Mouse (Mus musculus) kidney, postnatal 4 days (tissue): ENCODE results near the gene Osbp2.
A peak's percentile ranks its signal among the peaks of the same experiment; 100 is the strongest.

Experiments
- DNase-seq, 2 experiments: peaks; one replicate each; pipeline ENCODE4 v3.0.0; 2021; ENCODE audit warnings: mixed read lengths in 2 of 2

Gene Osbp2

DNA sequence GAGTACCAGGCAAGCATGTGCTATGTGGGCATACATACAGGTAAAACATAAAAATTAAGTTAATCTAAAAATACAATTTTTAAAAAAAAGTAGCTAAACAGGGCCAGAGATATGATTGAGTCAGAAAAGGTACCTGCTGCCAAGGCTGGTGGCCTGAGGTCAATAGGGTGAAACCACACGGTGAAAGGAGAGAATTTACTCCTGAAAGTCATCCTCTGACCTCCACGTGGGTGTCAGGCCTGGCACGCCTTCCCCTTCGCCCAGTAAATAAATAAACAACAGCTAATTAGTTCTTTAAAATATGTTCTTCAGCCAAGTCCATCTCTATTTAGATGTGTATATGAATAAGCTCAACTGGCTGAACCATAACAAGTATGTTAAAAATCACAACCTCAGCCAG lies 3.3 kb downstream of the Osbp2 start:
- no peak for DNase-seq

DNA sequence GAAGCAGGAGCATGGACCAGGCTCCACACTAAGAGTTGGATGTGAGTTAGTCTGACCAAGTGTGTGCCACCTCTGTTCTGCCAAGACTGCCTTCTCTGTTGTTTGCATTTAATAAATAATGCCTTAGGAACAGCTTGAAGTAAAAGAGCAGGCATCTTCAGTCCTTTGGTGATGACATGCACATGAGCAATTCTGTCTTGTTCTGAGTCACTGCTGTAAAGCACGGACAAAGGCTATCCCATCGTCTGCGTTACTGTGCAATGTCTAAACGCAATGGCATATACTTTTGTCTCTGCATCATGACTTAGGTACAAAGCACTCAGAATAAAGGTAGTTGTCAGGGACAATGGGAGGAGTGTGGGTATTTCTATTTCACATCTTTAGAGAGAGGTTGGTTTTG lies 3.9 kb downstream of the Osbp2 start:
- DNase-seq: no peak

DNA sequence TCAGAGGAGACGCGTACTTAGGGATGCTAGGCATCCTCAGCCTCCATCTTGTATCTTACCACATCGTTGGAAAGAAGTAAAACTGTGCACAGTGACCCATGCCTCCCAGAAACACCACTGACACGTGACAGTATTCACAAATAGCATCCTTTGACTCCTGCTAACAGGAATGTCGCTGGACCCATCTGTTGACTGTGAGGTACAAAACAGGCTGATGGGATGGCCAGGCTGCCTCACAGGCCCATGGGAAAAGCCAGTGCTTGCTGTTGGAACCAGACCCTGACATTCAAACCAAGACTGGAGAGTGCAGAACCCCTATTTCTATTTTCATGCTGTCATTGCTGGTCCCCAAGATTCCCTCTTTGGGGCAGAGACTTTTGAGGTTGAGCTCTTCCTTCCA lies 5.8 kb downstream of the Osbp2 start:
- DNase-seq: no peak

DNA sequence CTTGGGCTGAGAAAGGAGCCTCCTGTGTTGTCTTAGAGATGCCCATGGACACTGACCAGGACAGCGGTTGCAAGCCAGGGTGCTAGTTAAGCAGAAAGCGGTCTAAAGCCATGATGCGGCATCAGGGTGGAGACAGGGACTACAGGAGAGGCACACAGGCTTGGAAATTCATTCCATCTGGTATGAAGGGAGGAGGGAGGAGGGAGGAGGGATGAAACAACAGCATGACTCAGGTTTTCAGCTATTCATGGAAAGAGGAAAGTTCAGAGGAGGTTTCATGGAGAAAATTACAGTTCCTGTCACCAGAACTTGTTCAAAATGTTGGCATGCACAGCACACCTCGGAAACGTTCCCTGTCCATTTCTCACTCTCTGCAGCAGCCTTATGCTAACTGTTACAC lies 7.9 kb downstream of the Osbp2 start:
- DNase-seq: no peak

DNA sequence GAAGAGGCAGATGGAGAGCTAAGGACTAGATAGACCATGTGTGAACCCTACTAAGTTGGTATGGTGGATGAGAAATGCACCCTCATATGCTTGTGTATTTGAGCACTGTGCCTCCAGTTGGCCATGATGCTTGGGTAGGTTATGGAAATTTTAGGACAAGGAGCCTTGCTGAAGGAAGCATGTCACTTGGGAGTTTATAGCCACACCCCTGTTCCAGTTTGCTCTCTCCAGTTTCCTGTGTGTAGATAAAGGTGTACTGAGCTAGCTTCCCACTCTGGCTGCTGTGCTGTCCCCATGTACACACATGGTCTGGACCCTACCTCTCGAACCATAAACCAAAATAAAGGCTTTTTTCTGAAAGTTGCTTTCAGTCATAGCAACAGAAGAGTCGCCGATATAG lies 9.5 kb downstream of the Osbp2 start:
- no peak for DNase-seq

DNA sequence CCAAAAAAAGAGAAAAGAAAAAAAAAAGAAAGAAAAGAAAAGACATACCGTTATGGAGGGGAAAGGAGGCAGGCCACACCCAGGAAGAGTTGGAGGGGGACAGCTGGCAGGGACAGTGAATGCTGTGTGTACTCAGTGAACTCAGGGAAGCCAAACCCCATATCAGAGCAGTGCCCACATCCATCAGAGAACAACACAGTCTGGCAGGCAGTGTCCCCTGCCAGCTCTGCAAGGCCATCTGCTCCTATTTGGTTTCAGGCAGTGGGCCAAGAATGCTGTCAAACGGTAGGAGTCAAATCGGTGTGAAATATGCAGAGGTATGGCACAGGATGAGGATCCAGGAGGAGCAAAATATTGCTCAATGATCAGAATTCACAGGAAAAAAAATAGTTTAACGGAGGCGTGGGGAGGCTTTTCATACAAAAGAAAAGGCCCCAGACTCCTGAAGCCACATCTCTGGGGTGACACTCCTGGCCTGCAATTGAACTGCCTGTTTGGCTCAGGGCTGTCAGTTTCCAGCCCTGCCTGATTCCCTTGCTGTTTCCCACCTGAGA lies 10.1 kb downstream of the Osbp2 start:
- DNase-seq: no peak

DNA sequence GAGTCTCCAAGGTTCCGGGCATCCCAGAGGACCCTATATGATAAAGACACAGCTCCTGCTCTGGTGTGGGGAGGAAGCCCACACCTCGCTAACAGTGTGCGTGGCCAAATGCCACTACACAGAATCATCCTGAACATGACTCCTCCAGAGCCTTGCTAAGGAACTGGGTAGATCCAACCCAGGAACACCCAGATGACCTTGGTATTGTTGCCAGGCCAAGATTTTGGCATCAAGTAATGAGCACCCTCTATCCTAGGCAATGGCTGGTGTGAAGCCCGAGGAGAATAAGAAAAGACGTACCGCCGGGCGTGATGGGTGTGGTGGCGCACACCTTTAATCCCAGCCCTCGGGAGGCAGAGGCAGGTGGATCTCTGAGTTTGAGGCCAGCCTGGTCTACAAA lies 10.7 kb downstream of the Osbp2 start:
- no peak for DNase-seq

DNA sequence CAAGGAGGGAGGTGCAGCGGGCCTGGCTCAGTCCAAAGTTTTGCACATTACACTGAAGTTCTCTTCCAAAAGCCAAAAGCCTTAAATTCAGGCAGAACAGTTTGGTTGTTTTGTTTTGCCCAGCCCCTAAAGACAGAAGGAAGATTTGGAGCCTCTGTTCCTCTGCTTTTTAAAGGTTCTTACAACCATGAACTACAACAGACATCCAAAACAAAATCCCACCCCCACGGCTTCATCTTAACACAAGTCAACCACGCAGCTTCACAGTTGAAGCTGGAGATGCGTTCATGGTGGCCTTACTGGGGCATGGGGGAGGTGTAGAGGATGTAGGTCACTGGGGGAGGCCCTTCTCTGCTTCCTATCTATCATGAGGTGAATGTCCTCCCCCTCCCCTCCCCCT lies 11.8 kb downstream of the Osbp2 start:
- DNase-seq: no peak

DNA sequence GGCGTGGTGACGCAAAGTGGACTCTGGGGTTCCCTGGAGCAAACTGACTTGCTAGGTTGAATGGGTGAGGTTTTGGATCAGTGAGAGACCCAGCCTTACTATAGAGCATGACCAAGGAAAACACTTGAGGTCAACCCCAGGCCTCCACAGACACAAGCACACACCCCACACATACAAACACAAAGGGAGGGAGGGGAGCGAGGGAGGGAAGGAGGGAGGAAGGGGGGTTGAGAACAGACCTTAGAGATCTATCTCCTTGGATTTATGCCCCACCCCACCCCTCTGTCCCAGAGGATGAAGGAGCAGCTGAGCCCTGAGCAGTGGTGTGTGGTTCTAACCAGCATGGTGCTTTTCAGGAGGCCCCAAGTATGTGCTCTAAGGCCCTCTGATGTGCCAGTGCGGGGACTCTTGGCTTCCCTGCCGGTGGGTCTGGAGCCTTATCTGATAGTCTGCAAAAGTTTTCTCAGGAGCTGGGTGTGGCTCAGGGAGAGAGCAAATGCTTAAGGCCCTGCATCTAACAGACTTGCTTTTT lies 12.9 kb downstream of the Osbp2 start:
- no peak for DNase-seq

DNA sequence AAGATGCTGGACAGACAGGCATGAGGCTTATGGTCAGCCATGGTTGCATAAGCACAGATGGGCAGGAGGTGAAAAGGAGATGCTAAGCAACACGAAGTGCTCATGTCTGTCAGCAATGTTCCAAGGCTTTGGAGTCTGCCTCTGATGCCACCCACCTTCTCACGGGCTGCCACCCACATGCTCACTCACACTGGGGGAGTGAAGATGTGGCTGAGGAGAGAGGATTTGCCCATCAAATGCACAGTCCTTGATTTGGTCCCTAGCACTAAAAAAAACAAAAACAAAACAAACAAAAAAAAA lies 13.4 kb downstream of the Osbp2 start:
- no peak for DNase-seq

DNA sequence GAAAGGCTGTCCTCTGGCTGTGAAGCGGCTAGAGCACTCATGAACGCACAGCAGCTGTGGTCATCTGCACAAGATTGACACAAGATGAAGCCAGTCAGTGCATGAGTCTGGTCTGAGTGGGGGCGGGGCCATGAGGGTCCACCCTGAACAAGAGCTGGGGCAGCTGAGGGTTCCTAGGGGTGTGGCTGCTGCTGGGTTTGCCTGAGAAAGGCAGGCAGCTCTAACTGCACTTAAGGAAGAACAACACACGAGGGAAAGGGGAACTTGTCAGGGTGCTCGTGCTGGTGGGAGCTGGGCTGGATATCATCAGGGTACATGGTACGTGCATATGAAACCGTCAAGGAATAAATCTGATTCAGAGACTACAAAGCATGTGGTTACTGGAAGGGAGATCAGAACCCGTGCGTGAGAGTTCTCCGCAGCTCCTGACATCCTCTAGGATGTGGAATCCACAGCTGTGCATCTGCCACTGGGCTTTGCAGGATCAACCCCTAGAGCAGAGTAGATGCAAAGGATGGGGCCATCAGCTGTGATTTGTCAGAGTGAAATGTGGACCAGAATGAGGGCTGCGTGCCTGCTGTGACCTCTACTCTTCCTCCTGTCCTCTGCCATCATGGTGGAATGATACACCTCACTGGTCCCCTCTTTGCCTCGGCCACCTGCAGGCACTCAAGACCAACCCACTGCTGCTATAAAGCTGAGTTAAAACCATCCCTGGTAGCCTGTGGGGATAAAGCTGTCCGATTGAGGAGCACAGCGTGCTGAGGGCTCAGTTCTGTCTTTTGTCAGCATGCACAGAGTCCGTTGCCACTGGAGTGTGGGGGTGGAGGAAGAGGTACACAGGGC lies 14.0 kb downstream of the Osbp2 start:
- DNase-seq: peak in 1 of 2 experiments; percentile 15

DNA sequence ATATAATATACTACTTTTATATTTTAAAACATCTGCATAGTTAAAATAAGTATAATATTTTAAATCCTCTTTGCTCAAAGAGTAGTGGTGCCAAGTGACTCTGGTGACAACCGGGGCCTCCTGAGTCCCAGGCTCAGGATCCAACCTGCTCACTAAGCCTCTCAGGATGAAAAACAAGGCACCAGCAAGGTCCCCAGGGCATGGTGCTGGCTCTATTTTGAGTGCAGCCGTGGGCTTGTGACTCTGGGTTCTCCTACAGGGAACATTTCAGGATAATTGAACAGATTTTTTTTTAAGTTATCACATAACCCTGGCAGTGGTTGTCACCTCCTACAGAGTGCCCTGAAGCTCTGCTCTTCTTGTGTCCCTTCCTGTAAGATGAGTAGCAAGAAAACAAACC lies 17.4 kb downstream of the Osbp2 start:
- no peak for DNase-seq

DNA sequence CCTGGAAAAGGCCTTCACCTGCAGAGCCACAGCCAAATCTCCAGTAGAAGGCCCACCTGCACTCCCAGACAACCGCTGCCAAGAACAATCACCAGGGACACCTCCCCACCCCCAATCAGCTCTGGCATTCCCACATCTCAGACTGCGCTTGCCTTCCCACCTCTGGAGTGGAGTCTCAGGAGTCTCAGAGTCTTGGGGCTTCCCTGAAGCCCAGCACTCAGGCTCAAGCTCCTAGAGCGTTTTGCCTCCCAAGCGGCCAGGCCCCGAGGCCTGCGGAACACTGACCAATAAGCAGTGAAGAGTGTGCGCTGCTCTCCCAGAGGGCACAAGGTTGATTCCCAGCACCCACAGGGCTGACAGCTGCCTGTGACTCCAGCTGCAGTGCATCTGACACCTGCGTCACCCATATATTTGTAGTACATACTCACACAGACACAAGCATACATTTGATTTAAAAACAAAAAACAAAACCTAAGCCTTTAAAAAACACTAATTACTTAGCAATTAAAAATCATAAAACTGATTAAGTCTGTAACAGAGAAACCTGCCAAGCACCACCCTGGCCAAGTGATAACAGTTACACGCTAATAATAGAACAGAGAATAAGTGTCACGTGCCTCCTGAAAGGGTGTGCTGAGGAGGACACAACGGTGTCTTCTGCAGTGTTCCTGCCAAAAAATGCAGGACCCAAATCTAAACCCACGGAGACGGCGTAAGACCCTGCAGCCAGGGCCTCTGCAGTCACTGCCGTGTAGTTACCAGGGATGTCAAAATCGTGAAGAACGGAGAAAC lies 19.6 kb downstream of the Osbp2 start:
- no peak for DNase-seq

DNA sequence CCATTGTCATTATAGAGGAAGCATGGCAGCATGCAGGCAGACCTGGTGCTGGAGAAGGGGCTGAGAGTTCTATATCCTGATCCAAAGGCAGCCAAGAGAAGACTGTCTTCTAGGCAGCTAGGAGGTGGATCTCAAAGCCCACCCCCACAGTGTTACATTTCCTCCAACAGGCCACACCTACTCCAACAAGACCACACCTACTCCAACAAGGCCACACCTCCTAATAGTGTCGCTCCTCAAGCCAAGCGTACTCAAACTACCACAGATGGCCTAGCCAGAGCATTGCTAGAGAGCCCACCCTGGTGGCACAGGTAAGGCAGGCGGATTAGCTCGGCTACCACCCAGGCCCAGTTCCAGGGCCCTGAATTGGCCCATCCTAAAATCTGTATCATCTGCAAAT lies 28.4 kb downstream of the Osbp2 start:
- no peak for DNase-seq

DNA sequence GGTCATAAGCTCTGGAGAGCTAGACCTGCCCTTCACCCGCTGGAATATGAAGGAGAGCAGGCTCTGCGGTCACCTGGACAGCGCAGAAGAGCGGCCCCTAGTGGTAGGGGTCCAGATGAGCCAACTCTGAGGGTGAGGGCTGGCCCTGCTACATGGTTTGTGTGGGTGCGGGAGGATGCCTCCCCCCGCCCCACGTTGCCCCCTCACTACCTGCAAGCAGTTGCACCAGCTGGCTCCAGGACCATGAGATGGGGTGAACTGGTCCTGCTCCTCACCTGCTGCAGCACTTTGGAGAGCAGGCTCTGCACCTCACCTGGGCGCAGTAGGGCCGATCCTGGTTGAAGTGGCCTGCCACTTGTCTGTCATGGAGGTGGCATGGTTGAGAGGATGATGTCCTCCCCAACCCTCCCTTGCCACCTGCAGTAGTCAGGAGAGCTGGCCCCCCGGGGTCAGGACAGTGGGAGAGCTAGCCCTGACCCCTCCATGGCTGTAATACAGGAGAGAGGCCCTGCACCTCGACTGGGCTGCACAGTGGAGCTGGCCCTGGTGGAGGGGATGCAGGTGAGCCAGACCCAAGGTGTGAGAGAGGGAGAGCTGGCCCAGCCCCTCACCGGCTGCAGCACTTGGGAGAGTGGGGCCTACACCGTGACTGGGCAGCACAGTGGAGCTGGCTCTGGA lies 29.1 kb downstream of the Osbp2 start:
- peak; percentile 46 to 64 for DNase-seq

DNA sequence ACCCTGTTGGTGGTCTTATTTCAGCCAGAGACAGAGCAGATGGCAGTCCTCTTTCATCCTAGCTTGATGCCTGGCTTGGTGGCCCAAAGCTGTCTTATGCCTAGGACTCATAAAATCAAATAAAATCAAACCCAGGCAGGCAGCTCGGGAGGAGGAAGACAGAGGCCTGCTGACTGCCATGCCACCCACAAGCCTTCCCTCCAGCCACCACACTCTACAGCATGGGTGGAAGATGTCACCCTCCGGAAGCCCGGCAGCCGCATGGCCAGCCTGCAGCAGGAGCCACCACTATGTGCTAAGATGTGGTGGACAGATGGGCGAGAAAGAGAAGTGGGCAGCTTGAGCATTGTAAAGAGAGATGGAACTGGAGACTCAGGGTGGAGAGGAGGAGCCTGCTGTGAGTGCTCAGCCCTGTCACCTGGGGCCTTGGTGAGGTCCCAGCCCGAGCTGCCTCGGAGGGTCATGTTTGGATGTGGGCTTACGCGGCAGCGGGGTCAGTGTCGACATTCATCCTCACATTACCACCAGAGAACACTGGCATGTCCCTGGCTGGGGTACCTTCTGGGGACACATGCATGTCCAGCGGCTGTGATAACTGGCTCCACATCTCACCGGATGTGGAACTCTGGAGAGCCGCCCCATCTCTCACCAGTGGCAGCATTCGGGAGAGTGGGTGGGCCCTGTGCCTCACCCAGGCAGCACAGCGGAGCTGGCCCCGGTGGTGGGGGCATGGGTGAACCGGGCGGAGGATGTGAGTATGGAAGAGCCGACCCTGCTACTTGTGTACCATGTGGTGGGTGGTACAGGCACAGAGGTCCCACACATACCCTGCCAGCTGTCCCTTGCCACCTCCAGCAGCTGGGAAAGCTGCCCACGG lies 29.9 kb downstream of the Osbp2 start:
- no peak for DNase-seq

DNA sequence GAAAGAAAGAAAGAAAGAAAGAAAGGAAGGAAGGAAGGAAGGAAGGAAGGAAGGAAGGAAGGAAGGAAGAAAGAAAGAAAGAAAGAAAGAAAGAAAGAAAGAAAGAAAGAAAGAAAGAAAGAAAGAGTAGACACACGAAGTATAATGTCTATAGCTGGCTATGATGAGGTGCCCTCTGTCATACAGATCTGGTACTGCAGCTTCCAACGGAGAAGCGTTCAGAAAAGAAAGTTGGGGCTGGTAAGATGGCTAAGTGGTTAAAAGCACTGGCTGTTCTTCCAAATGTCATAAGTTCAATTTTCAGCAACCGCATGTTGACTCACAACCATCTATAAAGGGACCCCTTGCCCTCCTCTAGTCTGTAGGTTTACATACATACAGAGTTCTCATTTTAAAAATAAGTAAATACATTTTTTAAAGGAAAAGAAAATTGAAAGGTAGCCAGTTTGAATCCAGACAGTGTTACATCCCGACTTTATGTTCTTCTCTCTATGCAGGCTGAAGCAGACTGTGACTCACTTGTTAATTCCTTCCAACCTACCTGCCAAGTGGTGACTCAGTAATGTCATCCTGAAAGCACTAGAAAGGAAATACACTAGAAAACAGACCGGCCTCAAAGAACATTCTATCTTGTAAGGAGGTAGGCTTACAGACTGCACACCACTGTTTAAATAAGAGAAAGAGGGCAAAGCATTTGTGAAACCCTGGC lies 31.4 kb downstream of the Osbp2 start:
- DNase-seq: peak; percentile 64 to 67

DNA sequence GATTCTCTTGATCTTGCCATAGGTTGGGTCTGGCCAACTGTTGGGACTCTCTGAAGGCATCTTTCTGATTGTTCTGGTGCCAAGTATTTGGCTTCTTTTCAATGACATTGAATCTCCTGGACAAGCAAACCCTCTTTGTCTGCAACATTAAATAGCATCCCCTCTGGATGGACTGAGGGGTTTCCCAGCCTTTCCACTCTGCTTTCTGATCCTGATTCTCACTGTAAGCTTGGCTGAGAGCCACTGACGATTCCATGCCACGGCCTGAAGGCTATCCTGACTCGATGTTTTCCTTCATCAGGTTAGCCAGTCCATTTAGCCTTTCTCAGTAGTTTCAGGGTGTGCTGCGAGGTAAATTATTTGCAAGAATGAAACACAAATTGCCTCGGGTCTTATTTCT lies 34.0 kb downstream of the Osbp2 start:
- DNase-seq: no peak

DNA sequence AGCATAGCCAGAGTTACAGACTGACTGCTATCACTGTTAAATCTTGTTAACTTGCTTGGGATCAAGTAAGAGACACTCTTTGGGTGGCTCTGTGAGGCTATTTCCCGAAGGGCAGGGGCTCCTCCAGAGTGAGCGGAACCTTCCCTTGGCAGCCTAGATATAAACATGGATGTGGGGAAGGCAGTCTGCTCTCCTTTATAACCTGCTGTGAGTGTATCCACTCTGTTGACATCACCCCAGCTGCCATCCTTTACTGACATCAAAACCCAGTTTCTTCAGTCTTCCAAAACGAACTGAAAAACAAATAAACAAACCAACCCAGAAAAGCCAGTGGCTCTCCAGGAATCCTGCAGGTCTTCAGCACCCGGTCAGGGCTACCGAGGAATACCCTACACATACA lies 39.6 kb downstream of the Osbp2 start:
- DNase-seq: no peak

DNA sequence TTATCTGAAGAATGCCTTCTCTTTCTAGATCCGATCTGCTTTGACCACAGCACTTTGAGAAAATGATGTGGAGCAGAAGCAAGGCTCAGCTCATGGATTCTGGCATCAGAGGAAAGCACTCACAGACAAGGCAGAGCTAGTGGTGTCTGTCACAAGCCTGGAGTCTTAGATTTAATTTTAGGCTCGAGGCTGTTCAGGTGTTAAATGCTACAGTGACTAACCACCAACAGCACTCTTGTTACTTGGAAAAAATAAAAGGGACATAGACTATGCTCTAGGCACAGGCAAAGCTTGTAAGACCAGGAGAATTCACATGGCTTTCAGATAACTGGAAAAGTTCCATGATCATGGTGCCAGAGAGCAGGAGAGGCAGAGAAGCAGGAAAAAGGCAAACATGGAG lies 40.3 kb downstream of the Osbp2 start:
- DNase-seq: no peak

DNA sequence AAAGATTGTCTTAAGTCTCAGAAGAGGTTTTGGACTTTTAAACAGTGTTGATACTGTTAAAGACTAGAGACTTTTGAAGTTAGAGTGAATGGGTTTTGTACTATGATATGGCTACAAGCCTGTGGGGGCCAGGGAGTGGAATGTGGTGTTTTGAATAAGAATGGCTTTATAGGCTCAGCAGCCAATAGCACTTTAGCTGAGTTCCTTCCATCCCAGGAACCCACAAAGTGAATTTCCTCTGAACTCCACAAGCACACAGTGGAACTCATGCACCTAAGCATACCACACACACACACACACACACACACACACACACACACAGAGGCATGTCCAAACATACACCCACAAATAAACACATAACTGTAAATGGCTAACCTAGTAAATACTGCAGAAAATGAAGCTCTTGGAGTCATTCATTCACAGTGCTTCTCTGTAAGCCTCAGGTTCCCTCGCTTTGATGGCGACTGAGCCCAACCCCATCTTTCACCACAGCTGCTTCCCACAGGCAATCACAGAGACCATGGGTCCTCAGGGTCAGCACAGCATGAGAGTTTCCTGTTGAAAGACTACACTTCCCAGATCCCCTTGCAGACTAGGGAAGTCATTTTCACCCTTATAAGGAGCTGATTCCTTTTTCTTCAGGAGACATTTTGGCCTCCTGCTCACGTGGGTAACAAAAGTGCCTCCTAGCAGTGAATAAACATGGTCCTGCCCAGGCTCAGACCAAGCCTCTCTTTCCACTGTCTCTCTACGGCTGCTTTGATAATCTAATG lies 45.5 kb downstream of the Osbp2 start:
- DNase-seq: peak in 1 of 2 experiments; percentile 12
